In genomic region chr13:112173973-112174372, GRCm38 (mm10) we compare ENCODE assay signal across 33 mouse cellular contexts.
"Had no signal": no experiment of that assay in that cellular context is flagged by ENCODE, and none has a peak within 500 bp of the region (broad histone marks: within the 10 kb centered on the region; RNA-seq: fewer than 3 reads in every experiment).

No protein-coding gene starts in this region.

- H3K36me3 ChIP-seq: limb, embryonic 10.5 days; limb, embryonic 12.5 days; limb, embryonic 13.5 days; limb, embryonic 15.5 days; liver, embryonic 12.5 days; liver, embryonic 13.5 days; liver, embryonic 15.5 days; lung, embryonic 15.5 days; midbrain, embryonic 10.5 days; midbrain, embryonic 12.5 days; midbrain, embryonic 13.5 days; midbrain, embryonic 15.5 days; neural tube, embryonic 12.5 days; neural tube, embryonic 13.5 days had no signal

- ATAC-seq: liver, embryonic 12.5 days; liver, postnatal 0 days; lung, postnatal 0 days; midbrain, embryonic 13.5 days; midbrain, embryonic 15.5 days; midbrain, embryonic 16.5 days had no signal

- H3K9ac ChIP-seq: limb, embryonic 12.5 days; limb, embryonic 13.5 days; limb, embryonic 15.5 days; liver, embryonic 12.5 days; liver, embryonic 13.5 days; liver, embryonic 14.5 days; liver, embryonic 15.5 days; liver, postnatal 0 days; lung, embryonic 14.5 days; lung, embryonic 15.5 days; midbrain, embryonic 12.5 days; midbrain, embryonic 13.5 days; midbrain, embryonic 15.5 days; neural tube, embryonic 12.5 days; neural tube, embryonic 13.5 days had no signal

- H3K4me1 ChIP-seq: limb, embryonic 10.5 days; limb, embryonic 12.5 days; limb, embryonic 13.5 days; limb, embryonic 15.5 days; liver, embryonic 12.5 days; liver, embryonic 13.5 days; liver, embryonic 15.5 days; megakaryocyte, embryonic 14.5 days; midbrain, embryonic 10.5 days; midbrain, embryonic 12.5 days; midbrain, embryonic 13.5 days; midbrain, embryonic 15.5 days; neural tube, embryonic 12.5 days had no signal

- DNase-seq: left cerebral cortex, postnatal 4 days; liver; liver, embryonic 13.5 days; liver, postnatal 0 days; lung, adult 18-20 months; lung, adult 2 months; lung, embryonic 14.5 days; lung, postnatal 10 days; lung, postnatal 14 days; lung, postnatal 36 days; lung, postnatal 4 days; midbrain, embryonic 14.5 days had no signal

- H3K9me3 ChIP-seq: limb, embryonic 10.5 days; limb, embryonic 12.5 days; limb, embryonic 13.5 days; limb, embryonic 15.5 days; liver, embryonic 12.5 days; liver, embryonic 13.5 days; liver, embryonic 15.5 days; lung, embryonic 15.5 days; midbrain, embryonic 10.5 days; midbrain, embryonic 12.5 days; midbrain, embryonic 13.5 days; midbrain, embryonic 15.5 days; neural tube, embryonic 12.5 days; neural tube, embryonic 13.5 days had no signal

- H3K4me2 ChIP-seq: limb, embryonic 12.5 days; limb, embryonic 13.5 days; limb, embryonic 15.5 days; liver, embryonic 11.5 days; liver, embryonic 12.5 days; liver, embryonic 13.5 days; liver, embryonic 15.5 days; lung, embryonic 14.5 days; lung, embryonic 15.5 days; midbrain, embryonic 11.5 days; midbrain, embryonic 12.5 days; midbrain, embryonic 13.5 days; midbrain, embryonic 15.5 days; neural tube, embryonic 12.5 days; neural tube, embryonic 13.5 days had no signal

- H3K4me3 ChIP-seq: limb, embryonic 10.5 days; limb, embryonic 12.5 days; limb, embryonic 13.5 days; limb, embryonic 15.5 days; liver, embryonic 12.5 days; liver, embryonic 13.5 days; liver, embryonic 15.5 days; lung, embryonic 15.5 days; megakaryocyte, embryonic 14.5 days; midbrain, embryonic 10.5 days; midbrain, embryonic 12.5 days; midbrain, embryonic 13.5 days; midbrain, embryonic 15.5 days; myocyte; neural tube, embryonic 12.5 days; neural tube, embryonic 13.5 days had no signal

- H3K27ac ChIP-seq: limb, embryonic 10.5 days; limb, embryonic 12.5 days; limb, embryonic 13.5 days; limb, embryonic 15.5 days; liver, embryonic 12.5 days; liver, embryonic 13.5 days; liver, embryonic 14.5 days; liver, embryonic 15.5 days; lung, embryonic 15.5 days; macrophage; midbrain, embryonic 10.5 days; midbrain, embryonic 12.5 days; midbrain, embryonic 13.5 days; midbrain, embryonic 15.5 days; neural tube, embryonic 12.5 days; neural tube, embryonic 13.5 days had no signal

- H3K27me3 ChIP-seq: limb, embryonic 12.5 days; limb, embryonic 13.5 days; limb, embryonic 15.5 days; liver, embryonic 12.5 days; liver, embryonic 13.5 days; lung, embryonic 15.5 days; megakaryocyte, embryonic 14.5 days; midbrain, embryonic 12.5 days; midbrain, embryonic 13.5 days; midbrain, embryonic 15.5 days; neural tube, embryonic 12.5 days; neural tube, embryonic 13.5 days had no signal
